In the genomic region with DNA sequence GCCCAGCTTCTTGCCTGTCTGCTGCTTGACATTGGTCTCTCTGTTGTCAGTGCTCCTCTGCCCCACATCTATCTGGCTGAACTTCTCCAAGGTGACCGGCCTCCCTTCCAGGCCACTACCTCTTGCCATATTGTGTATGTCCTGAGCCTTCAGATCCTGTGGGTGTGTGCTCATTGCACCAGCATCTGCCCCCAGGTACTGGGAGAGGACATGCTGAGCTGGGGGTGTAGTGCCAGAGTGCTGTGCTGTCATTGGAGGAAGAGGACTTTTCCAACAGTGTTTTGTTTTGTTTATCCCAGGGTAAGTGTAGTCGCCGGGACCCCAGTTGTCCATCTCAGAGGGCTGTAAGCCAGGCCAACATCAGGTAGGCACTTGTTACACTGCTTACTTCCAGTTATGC, we compare ENCODE assay signal across 16 mouse cellular contexts. TPM values are rescaled to one million over a fixed set of nuclear protein-coding genes. Genes with fewer than 3 reads are reported as not detected.
"Had no signal": no experiment of that assay in that cellular context is flagged by ENCODE, and none has a peak within 500 bp of the region (broad histone marks: within the 10 kb centered on the region; RNA-seq: fewer than 3 reads in every experiment).

No protein-coding gene starts in this region.

- DNase-seq: kidney, adult 9 months; kidney, postnatal 14 days; kidney, postnatal 4 days; left cerebral cortex, postnatal 4 days; lung, adult 18-20 months; lung, postnatal 10 days; lung, postnatal 36 days; midbrain, embryonic 14.5 days; thymus, postnatal 36 days had no signal

- H3K27ac ChIP-seq: limb, embryonic 12.5 days; limb, embryonic 15.5 days; stomach, embryonic 15.5 days had no signal

- H3K27me3 ChIP-seq: limb, embryonic 12.5 days; limb, embryonic 15.5 days; liver, embryonic 15.5 days; lung, embryonic 15.5 days; megakaryocyte, embryonic 14.5 days; stomach, embryonic 15.5 days had no signal

- H3K9ac ChIP-seq: limb, embryonic 12.5 days; limb, embryonic 15.5 days; liver, embryonic 15.5 days; lung, embryonic 15.5 days; stomach, embryonic 15.5 days had no signal

- H3K4me3 ChIP-seq: limb, embryonic 12.5 days; limb, embryonic 15.5 days; liver, embryonic 15.5 days; lung, embryonic 15.5 days; megakaryocyte, embryonic 14.5 days; stomach, embryonic 15.5 days had no signal

- H3K9me3 ChIP-seq: limb, embryonic 12.5 days; limb, embryonic 15.5 days; liver, embryonic 15.5 days; lung, embryonic 15.5 days; megakaryocyte, embryonic 14.5 days; stomach, embryonic 15.5 days had no signal

RNA-seq across cellular contexts. Expression of a gene that starts 10.9 kb away (rescaled TPM):
- total RNA-seq: layer of hippocampus, adult 18-20 months had no signal
